Mouse (Mus musculus): ENCODE data around the gene Mgll. TPM values are rescaled to one million over a fixed set of nuclear protein-coding genes. Genes with fewer than 3 reads are reported as not detected.

The Mgll gene
- total and polyA plus RNA-seq, 3 experiments, result 88.7 to 146 (median 102) TPM

GRCm38 (mm10) chr6:88835047-88835446 lies 110.8 kb downstream of the Mgll start:
- Histone ChIP-seq H3K79me2 (replicated peaks; ENCODE audit: control insufficient read depth, insufficient read depth, low read length) (no peaks in the 10 kb centered on the region), H3K36me3 (ENCODE audit: control insufficient read depth, insufficient read depth, low read length) (no peaks in the 10 kb centered on the region), H3K4me3 (no peak overlapping the region), H3K9ac (ENCODE audit: low read depth, low read length) (no peak overlapping the region), H3K4me1 (ENCODE audit: control insufficient read depth, insufficient read depth, low read length) (peaks cover 3% of the 10 kb centered on the region; the same call in 1 of the 2 replicates), H3K27me3 (ENCODE audit: control insufficient read depth, insufficient read depth, low read length) (no peaks in the 10 kb centered on the region), H3K27ac (no peak overlapping the region)
- intact Hi-C loops (cut with DNase I), result no loop called here
- DNase-seq, result no peak
- TF ChIP-seq EP300 (IDR thresholded peaks at IDR 0.05; ENCODE audit: insufficient read depth, low read depth, low read length) (no peak), POLR2A (IDR thresholded peaks at IDR 0.05; ENCODE audit: insufficient read depth, low read depth, low read length) (no peak), CTCF (IDR thresholded peaks at IDR 0.05) (no peak)
- 71% methylated on average over 5 of the region's 5 CpGs for WGBS

DNA sequence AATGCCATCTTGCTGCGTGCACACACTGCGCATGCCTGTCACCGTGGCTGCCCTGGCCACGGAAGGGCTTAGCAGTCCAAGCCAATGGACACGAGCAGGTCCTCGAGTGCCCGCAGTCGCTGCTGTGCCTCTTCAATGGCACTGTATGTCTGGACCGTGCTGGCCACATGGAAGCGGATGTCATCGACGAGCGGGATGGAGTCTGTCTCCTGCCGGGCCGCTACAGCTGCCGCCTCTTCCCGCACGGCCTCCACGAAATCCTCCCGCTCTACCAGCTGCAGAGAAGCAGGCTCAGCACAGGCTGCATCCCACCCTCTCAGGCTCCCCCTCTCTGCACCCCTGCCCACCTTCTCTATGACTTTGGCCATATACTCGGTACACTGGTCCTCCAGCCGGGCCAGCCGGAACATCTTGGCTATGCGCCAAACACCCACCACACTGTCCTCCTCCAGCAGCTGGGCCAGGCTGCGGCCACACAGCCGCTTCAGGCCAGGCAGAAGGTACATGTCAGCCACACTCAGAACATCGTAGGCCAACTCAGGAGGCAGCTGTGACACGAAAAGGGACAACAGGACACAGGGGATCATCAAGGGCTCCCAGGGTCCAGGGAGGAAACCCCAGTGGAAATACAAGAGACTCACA lies 112.1 kb downstream of the Mgll start:
- no peaks in the 10 kb centered on the region for H3K36me3 ChIP-seq (ENCODE audit: control insufficient read depth, insufficient read depth, low read length)
- H3K9ac ChIP-seq (ENCODE audit: low read depth, low read length), result no peak overlapping the region
- H3K27me3 ChIP-seq (ENCODE audit: control insufficient read depth, insufficient read depth, low read length), result no peaks in the 10 kb centered on the region
- H3K27ac ChIP-seq, result no peak overlapping the region
- no peak for DNase-seq
- intact Hi-C loops (cut with DNase I), result no loop called here
- WGBS, result 83% methylated on average over 28 of the region's 28 CpGs
- TF ChIP-seq POLR2A (IDR thresholded peaks at IDR 0.05; ENCODE audit: insufficient read depth, low read depth, low read length) (no peak), CTCF (IDR thresholded peaks at IDR 0.05) (no peak), EP300 (IDR thresholded peaks at IDR 0.05; ENCODE audit: insufficient read depth, low read depth, low read length) (no peak)
- H3K4me3 ChIP-seq, result no peak overlapping the region
- H3K4me1 ChIP-seq (ENCODE audit: control insufficient read depth, insufficient read depth, low read length), result peaks cover 7% of the 10 kb centered on the region
- no peaks in the 10 kb centered on the region for H3K79me2 ChIP-seq (replicated peaks; ENCODE audit: control insufficient read depth, insufficient read depth, low read length)

DNA sequence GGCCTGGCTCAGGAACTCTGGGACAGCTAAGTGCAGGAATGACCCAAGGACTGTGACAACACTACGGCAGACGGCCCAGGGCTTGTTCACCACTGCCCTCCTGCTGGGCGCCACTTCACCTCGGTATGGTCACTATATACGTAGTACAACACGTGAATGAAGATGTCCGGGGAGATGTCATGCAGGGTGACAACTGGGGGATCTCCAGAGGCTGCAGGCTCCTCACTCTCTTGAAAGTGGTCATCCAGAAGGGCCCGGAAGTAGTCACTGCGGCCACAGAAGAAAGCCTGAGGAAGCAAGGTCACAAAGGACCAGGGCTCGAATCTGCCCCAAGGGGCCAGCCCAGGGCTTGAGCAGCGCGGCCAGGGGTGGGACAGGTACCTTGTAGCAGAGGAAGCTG lies 113.8 kb downstream of the Mgll start:
- H3K9ac ChIP-seq (ENCODE audit: low read depth, low read length), result no peak overlapping the region
- DNase-seq, result no peak
- no peak overlapping the region for H3K4me3 ChIP-seq
- whole genome bisulfite sequencing, result 91% methylated on average over 12 of the region's 12 CpGs
- TF ChIP-seq EP300 (IDR thresholded peaks at IDR 0.05; ENCODE audit: insufficient read depth, low read depth, low read length) (no peak), CTCF (IDR thresholded peaks at IDR 0.05) (no peak)
- intact Hi-C loops (cut with DNase I), result no loop called here
- peaks cover 6% of the 10 kb centered on the region for H3K4me1 ChIP-seq (ENCODE audit: control insufficient read depth, insufficient read depth, low read length)
- no peaks in the 10 kb centered on the region for H3K27me3 ChIP-seq (ENCODE audit: control insufficient read depth, insufficient read depth, low read length)
- no peak overlapping the region for H3K27ac ChIP-seq
- H3K79me2 ChIP-seq (replicated peaks; ENCODE audit: control insufficient read depth, insufficient read depth, low read length), result no peaks in the 10 kb centered on the region
- no peaks in the 10 kb centered on the region for H3K36me3 ChIP-seq (ENCODE audit: control insufficient read depth, insufficient read depth, low read length)

GRCm38 (mm10) chr6:88838613-88839012 lies 114.4 kb downstream of the Mgll start:
- no peak for TF ChIP-seq EP300 (IDR thresholded peaks at IDR 0.05; ENCODE audit: insufficient read depth, low read depth, low read length)
- no peak for TF ChIP-seq CTCF (IDR thresholded peaks at IDR 0.05)
- TF ChIP-seq POLR2A (IDR thresholded peaks at IDR 0.05; ENCODE audit: insufficient read depth, low read depth, low read length), result no peak
- DNase-seq, result no peak
- H3K79me2 ChIP-seq (replicated peaks; ENCODE audit: control insufficient read depth, insufficient read depth, low read length), result no peaks in the 10 kb centered on the region
- H3K4me3 ChIP-seq, result no peak overlapping the region
- H3K4me1 ChIP-seq (ENCODE audit: control insufficient read depth, insufficient read depth, low read length), result peaks cover 9% of the 10 kb centered on the region
- no peaks in the 10 kb centered on the region for H3K36me3 ChIP-seq (ENCODE audit: control insufficient read depth, insufficient read depth, low read length)
- H3K27me3 ChIP-seq (ENCODE audit: control insufficient read depth, insufficient read depth, low read length), result no peaks in the 10 kb centered on the region
- H3K9ac ChIP-seq (ENCODE audit: low read depth, low read length), result no peak overlapping the region
- no peak overlapping the region for H3K27ac ChIP-seq
- WGBS, result 87% methylated on average over 10 of the region's 10 CpGs
- intact Hi-C loops (cut with DNase I), result no loop called here

DNA sequence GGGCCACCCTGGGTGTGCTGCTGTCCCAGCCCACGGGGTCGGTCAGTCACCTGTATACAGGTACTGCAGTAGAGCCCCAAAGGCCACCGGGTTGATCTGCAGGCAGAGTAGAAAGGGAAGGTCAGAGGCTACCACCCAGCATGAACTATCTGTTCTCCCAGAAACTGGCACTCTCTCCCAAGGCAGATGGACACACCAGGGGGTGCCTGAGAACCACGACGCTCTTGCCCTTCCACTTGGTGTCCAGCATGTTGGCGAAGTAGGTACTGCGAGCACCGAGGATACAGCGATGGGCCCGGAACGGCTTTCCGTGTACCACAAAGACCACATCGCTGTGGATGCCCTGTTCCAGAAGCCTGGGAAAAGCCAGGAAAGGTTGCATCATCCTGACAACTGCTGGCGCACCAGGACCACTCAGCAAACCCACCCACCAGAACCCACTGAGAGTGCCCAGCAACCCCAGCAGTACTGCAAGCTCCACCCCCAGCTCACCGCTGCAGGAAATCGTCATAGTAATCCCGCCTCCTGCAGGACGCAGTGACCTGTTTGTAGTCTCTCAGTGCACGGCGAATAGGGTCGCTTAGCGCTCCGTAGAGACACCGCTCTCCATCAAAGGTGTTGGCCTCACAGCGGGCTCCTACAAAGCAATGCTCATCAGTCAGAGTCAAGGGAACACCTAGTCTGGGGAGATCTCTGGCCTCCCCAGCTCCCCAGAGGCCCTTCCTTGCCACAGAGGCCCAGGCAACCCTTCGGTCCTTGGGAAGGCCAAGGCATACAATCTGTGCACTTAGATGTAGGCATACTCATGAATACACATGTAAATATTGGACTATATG lies 115.1 kb downstream of the Mgll start:
- 83% methylated on average over 26 of the region's 26 CpGs for WGBS
- H3K27ac ChIP-seq, result no peak overlapping the region
- no peaks in the 10 kb centered on the region for H3K79me2 ChIP-seq (replicated peaks; ENCODE audit: control insufficient read depth, insufficient read depth, low read length)
- no peak overlapping the region for H3K4me3 ChIP-seq
- H3K36me3 ChIP-seq (ENCODE audit: control insufficient read depth, insufficient read depth, low read length), result no peaks in the 10 kb centered on the region
- no peak overlapping the region for H3K9ac ChIP-seq (ENCODE audit: low read depth, low read length)
- intact Hi-C loops (cut with DNase I), result no loop called here
- H3K27me3 ChIP-seq (ENCODE audit: control insufficient read depth, insufficient read depth, low read length), result no peaks in the 10 kb centered on the region
- TF ChIP-seq POLR2A (IDR thresholded peaks at IDR 0.05; ENCODE audit: insufficient read depth, low read depth, low read length) (no peak), EP300 (IDR thresholded peaks at IDR 0.05; ENCODE audit: insufficient read depth, low read depth, low read length) (no peak), CTCF (IDR thresholded peaks at IDR 0.05) (no peak)
- H3K4me1 ChIP-seq (ENCODE audit: control insufficient read depth, insufficient read depth, low read length), result peaks cover 9% of the 10 kb centered on the region
- DNase-seq, result no peak

- H3K36me3 ChIP-seq (ENCODE audit: control insufficient read depth, insufficient read depth, low read length), result no peaks in the 10 kb centered on the region
- intact Hi-C loops (cut with DNase I), result no loop called here
- peaks cover 9% of the 10 kb centered on the region for H3K4me1 ChIP-seq (ENCODE audit: control insufficient read depth, insufficient read depth, low read length)
- H3K27me3 ChIP-seq (ENCODE audit: control insufficient read depth, insufficient read depth, low read length), result no peaks in the 10 kb centered on the region
- H3K79me2 ChIP-seq (replicated peaks; ENCODE audit: control insufficient read depth, insufficient read depth, low read length), result no peaks in the 10 kb centered on the region
- DNase-seq, result no peak
- WGBS, result 67% methylated on average over 3 of the region's 3 CpGs
- TF ChIP-seq POLR2A (IDR thresholded peaks at IDR 0.05; ENCODE audit: insufficient read depth, low read depth, low read length), result no peak
- no peak overlapping the region for H3K27ac ChIP-seq
- H3K9ac ChIP-seq (ENCODE audit: low read depth, low read length), result no peak overlapping the region
- H3K4me3 ChIP-seq, result no peak overlapping the region
Measured at GRCm38 (mm10) chr6:88840211-88840610, 116.0 kb downstream of the Mgll start.
